Mouse (Mus musculus) megakaryocyte, embryonic 14.5 days (primary cell): Measurements from ENCODE around the gene Kcnd2.

ENCODE experiments used
- FLI1 ChIP-seq: IDR thresholded peaks from 2 replicates; pipeline ENCODE4 v1.6.1; 2012; ENCODE audit warnings: low read length, inconsistent platforms, mixed read lengths
- GATA1 ChIP-seq: IDR thresholded peaks from 3 replicates; pipeline ENCODE4 v1.6.1; 2012; ENCODE audit warnings: mixed read lengths, low read length, inconsistent platforms, borderline replicate concordance

- TF ChIP-seq GATA1, result no peak
- TF ChIP-seq FLI1, result no peak
Observed at GRCm38 (mm10) chr6:21769447-21769809, 554.1 kb downstream of the Kcnd2 start.
